Comparison of ENCODE assay signal across 18 mouse cellular contexts in the genomic region with DNA sequence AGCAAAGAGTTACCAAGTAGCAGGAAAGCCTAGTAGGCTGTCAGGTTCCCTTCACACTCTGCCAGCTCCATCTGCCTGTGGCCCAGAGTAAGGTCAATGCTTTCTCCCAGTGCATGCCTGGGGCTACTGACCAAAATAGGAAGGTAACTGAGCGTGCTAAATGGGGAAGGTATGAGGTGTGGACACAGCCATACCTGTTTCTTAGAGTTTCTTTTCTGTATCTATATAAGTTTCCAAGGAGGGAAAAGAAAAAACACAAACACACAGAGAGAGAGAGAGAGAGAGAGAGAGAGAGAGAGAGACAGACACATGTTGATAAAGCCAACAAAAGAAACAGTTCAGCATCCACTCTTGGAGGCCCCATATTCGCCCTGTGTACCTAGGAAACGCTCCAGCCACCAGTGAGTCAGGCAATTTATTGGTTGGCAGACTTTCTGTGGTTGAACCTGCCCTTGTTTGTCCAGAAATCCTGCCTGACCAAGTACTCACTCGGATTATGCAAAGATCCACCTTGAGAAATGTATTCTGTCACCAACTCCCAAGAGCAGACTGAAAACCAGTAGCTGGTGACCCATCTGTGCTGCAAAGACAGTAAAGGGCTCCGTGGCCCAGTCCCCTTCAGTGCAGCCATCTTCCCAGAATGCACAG. TPM values are rescaled to one million over a fixed set of nuclear protein-coding genes. Genes with fewer than 3 reads are reported as not detected.
DNase-seq lines count a peak whose midpoint lies in the region; ATAC-seq and TF ChIP-seq lines count a peak whose summit lies in the region.
"Had no signal": no experiment of that assay in that cellular context is flagged by ENCODE, and none has a peak within 500 bp of the region (broad histone marks: within the 10 kb centered on the region; RNA-seq: fewer than 3 reads in every experiment).

No protein-coding gene starts in this region.

- H3K9ac ChIP-seq in liver, adult 2 months (ENCODE audit: low read depth, low read length) = no peak overlapping the region
- no peak overlapping the region for H3K9ac ChIP-seq in kidney, embryonic 15.5 days
- no peak overlapping the region for H3K9ac ChIP-seq in heart, embryonic 11.5 days (ENCODE audit: low read depth, low read length)
- no peak overlapping the region for H3K9ac ChIP-seq in midbrain, embryonic 15.5 days
- H3K9ac ChIP-seq: heart, embryonic 13.5 days; hindbrain, embryonic 15.5 days; limb, embryonic 12.5 days had no signal

- TF ChIP-seq POLR2A in liver, adult 2 months (IDR thresholded peaks at IDR 0.05; ENCODE audit: extremely low read depth, insufficient read depth, low read length) = no peak

- no peak for TF ChIP-seq CTCF in liver, adult 2 months (IDR thresholded peaks at IDR 0.05; ENCODE audit: low read depth, low read length)

- no peak overlapping the region for H3K27ac ChIP-seq in liver, adult 2 months (replicated peaks; ENCODE audit: insufficient read depth, low read depth, low read length)
- peak overlapping the region; percentile 28; the same call in 1 of the 2 replicates for H3K27ac ChIP-seq in kidney, embryonic 15.5 days
- H3K27ac ChIP-seq in heart, embryonic 11.5 days (ENCODE audit: low read depth, low read length) = no peak overlapping the region
- H3K27ac ChIP-seq in midbrain, embryonic 15.5 days = no peak overlapping the region
- H3K27ac ChIP-seq: embryonic facial prominence, embryonic 10.5 days; heart, embryonic 13.5 days; hindbrain, embryonic 15.5 days; limb, embryonic 12.5 days had no signal

- no peaks in the 10 kb centered on the region for H3K36me3 ChIP-seq in liver, adult 2 months (ENCODE audit: control insufficient read depth, insufficient read depth, low read length)
- no peaks in the 10 kb centered on the region for H3K36me3 ChIP-seq in kidney, embryonic 15.5 days
- no peaks in the 10 kb centered on the region for H3K36me3 ChIP-seq in heart, embryonic 11.5 days (ENCODE audit: control insufficient read depth, insufficient read depth, low read length)
- no peaks in the 10 kb centered on the region for H3K36me3 ChIP-seq in midbrain, embryonic 15.5 days (replicated peaks)
- H3K36me3 ChIP-seq: embryonic facial prominence, embryonic 10.5 days; heart, embryonic 13.5 days; hindbrain, embryonic 15.5 days; limb, embryonic 12.5 days had no signal

- ATAC-seq in kidney, embryonic 15.5 days (replicated peaks; ENCODE audit: low FRiP score) = no peak
- ATAC-seq in heart, embryonic 11.5 days (replicated peaks; ENCODE audit: insufficient number of reproducible peaks, low FRiP score, low TSS enrichment) = no peak
- no peak for ATAC-seq in midbrain, embryonic 15.5 days (replicated peaks)
- ATAC-seq: forebrain, embryonic 14.5 days; intestine, embryonic 16.5 days had no signal

- H3K4me2 ChIP-seq in kidney, embryonic 15.5 days = no peak overlapping the region
- H3K4me2 ChIP-seq in heart, embryonic 11.5 days = no peak overlapping the region
- H3K4me2 ChIP-seq in midbrain, embryonic 15.5 days = no peak overlapping the region
- H3K4me2 ChIP-seq: heart, embryonic 13.5 days; hindbrain, embryonic 15.5 days; limb, embryonic 12.5 days had no signal

- no peak overlapping the region for H3K4me3 ChIP-seq in liver, adult 2 months (ENCODE audit: insufficient read depth, low read depth, low read length)
- no peak overlapping the region for H3K4me3 ChIP-seq in kidney, embryonic 15.5 days (replicated peaks)
- no peak overlapping the region for H3K4me3 ChIP-seq in heart, embryonic 11.5 days (ENCODE audit: low read depth, low read length)
- H3K4me3 ChIP-seq in midbrain, embryonic 15.5 days = no peak overlapping the region
- H3K4me3 ChIP-seq: embryonic facial prominence, embryonic 10.5 days; heart, embryonic 13.5 days; hindbrain, embryonic 15.5 days; limb, embryonic 12.5 days had no signal

- no peaks in the 10 kb centered on the region; the same call in 1 of the 2 replicates for H3K4me1 ChIP-seq in liver, adult 2 months (ENCODE audit: control insufficient read depth, insufficient read depth, low read length)
- H3K4me1 ChIP-seq in kidney, embryonic 15.5 days = 0 out of 2 replicates have a peak, but pooled peaks cover 16% of the 10 kb centered on the region
- peaks cover 12% of the 10 kb centered on the region for H3K4me1 ChIP-seq in heart, embryonic 11.5 days (ENCODE audit: control insufficient read depth, insufficient read depth, low read length)
- no peaks in the 10 kb centered on the region for H3K4me1 ChIP-seq in midbrain, embryonic 15.5 days
- H3K4me1 ChIP-seq: embryonic facial prominence, embryonic 10.5 days; hindbrain, embryonic 15.5 days; limb, embryonic 12.5 days had no signal

- H3K27me3 ChIP-seq in liver, adult 2 months (ENCODE audit: control insufficient read depth, insufficient read depth, low read length) = no peaks in the 10 kb centered on the region
- no peaks in the 10 kb centered on the region for H3K27me3 ChIP-seq in kidney, embryonic 15.5 days
- no peaks in the 10 kb centered on the region for H3K27me3 ChIP-seq in heart, embryonic 11.5 days (ENCODE audit: control insufficient read depth, insufficient read depth, low read length)
- no peaks in the 10 kb centered on the region for H3K27me3 ChIP-seq in midbrain, embryonic 15.5 days (replicated peaks)
- H3K27me3 ChIP-seq: heart, embryonic 13.5 days; hindbrain, embryonic 15.5 days; limb, embryonic 12.5 days had no signal

- peak; percentile 24 for DNase-seq in adrenal gland, adult 8-10 months
- no peak for DNase-seq in adrenal gland, postnatal 10 days
- peak; percentile 45 for DNase-seq in liver, adult 2 months (ENCODE audit: extremely low read depth, low read depth, low spot score)
- DNase-seq in liver = no peak
- DNase-seq in 3134 (ENCODE audit: extremely low read depth, insufficient read length, low spot score) = peak; percentile 29
- DNase-seq: cerebellum, adult 11-12 months; heart, postnatal 36 days; right cerebral cortex, postnatal 14 days; thymus, adult 18-20 months had no signal

- WGBS in liver, adult 2 months = 47% methylated on average over 5 of the region's 5 CpGs
- 71% methylated on average over 5 of the region's 5 CpGs for WGBS in kidney, embryonic 15.5 days
- WGBS in heart, embryonic 11.5 days (ENCODE audit: insufficient replicate concordance) = 85% methylated on average over 5 of the region's 5 CpGs
- 86% methylated on average over 5 of the region's 5 CpGs for WGBS in midbrain, embryonic 15.5 days

- no peaks in the 10 kb centered on the region for H3K9me3 ChIP-seq in kidney, embryonic 15.5 days (replicated peaks)
- H3K9me3 ChIP-seq in heart, embryonic 11.5 days (replicated peaks; ENCODE audit: control insufficient read depth, low read length) = no peaks in the 10 kb centered on the region
- no peaks in the 10 kb centered on the region for H3K9me3 ChIP-seq in midbrain, embryonic 15.5 days
- H3K9me3 ChIP-seq: embryonic facial prominence, embryonic 10.5 days; heart, embryonic 13.5 days; hindbrain, embryonic 15.5 days; limb, embryonic 12.5 days had no signal

- no peaks in the 10 kb centered on the region for H3K79me2 ChIP-seq in liver, adult 2 months (ENCODE audit: control insufficient read depth, insufficient read depth, low read length)

RNA-seq across cellular contexts. Expression of a gene that starts 25.5 kb away (rescaled TPM):
- total RNA-seq in adrenal gland, adult 8-10 months (2022) = 10 to 100 TPM; 14.1 to 41.2 (median 31.8) TPM
- 10 to 100 TPM; 10.4 to 17.5 TPM for total RNA-seq in adrenal gland, postnatal 10 days (2021)
- 1.3 and 2.3 TPM in 2 replicates for total RNA-seq in liver, adult 2 months (2014; rRNA removed)
- polyA plus RNA-seq in liver, adult 2 months (2012; rRNA removed) = 0.30 and 1.4 TPM in 2 replicates
- polyA plus RNA-seq in kidney, embryonic 15.5 days (2015; fragmentation: Nextera tagmentation; extraction: Ambion mirVana) = 8.4 and 9.1 TPM in 2 replicates
- 7.6 and 8.8 TPM in 2 replicates for polyA plus RNA-seq in heart, embryonic 11.5 days (2014; fragmentation: Nextera tagmentation; extraction: Ambion mirVana)
- polyA plus RNA-seq in midbrain, embryonic 15.5 days (2015; fragmentation: Nextera tagmentation; extraction: Ambion mirVana) = 8.1 and 10.1 TPM in 2 replicates

Comparison
In these comparisons a context has a peak if more than half of its experiments do, and no peak if none do; other contexts are left out.
1. DNase-seq: peak in adrenal gland, adult 8-10 months (single experiment), liver, adult 2 months (single experiment) and 3134 (single experiment); none in adrenal gland, postnatal 10 days (single experiment) and liver (single experiment).